Mouse (Mus musculus) mesoderm, embryonic 11.5 days (tissue): ENCODE measurements around the gene Maml3.

Source experiments
- DNase-seq: peaks from one replicate; pipeline ENCODE4 v3.0.0-alpha.2; 2012; ENCODE audit warnings: low read depth, low spot score

The Maml3 gene

GRCm38 (mm10) chr3:51712382-51712781 is 392.5 kb downstream of the Maml3 start:
- no peak for DNase-seq

GRCm38 (mm10) chr3:51708746-51709411 is 396.0 kb downstream of the Maml3 start:
- no peak for DNase-seq

GRCm38 (mm10) chr3:51708375-51708745 is 396.5 kb downstream of the Maml3 start:
- no peak for DNase-seq

- no peak for DNase-seq
These were observed 399.7 kb downstream of the Maml3 start for GRCm38 (mm10) chr3:51705220-51705619.

GRCm38 (mm10) chr3:51703478-51703877 is 401.4 kb downstream of the Maml3 start:
- DNase-seq, result peak; percentile 41

- no peak for DNase-seq
These were observed 402.1 kb downstream of the Maml3 start for GRCm38 (mm10) chr3:51702701-51703286.

- peak; percentile 62 for DNase-seq
These were observed 402.9 kb downstream of the Maml3 start for GRCm38 (mm10) chr3:51701950-51702349.

- DNase-seq, result peak; percentile 96
These were observed 403.6 kb downstream of the Maml3 start for GRCm38 (mm10) chr3:51701281-51701751.

GRCm38 (mm10) chr3:51700731-51701280 is 404.1 kb downstream of the Maml3 start:
- DNase-seq, result no peak

GRCm38 (mm10) chr3:51700123-51700522 is 404.8 kb downstream of the Maml3 start:
- DNase-seq, result no peak

- no peak for DNase-seq
These were observed 406.9 kb downstream of the Maml3 start for GRCm38 (mm10) chr3:51697931-51698330.

GRCm38 (mm10) chr3:51695713-51696112 is 409.2 kb downstream of the Maml3 start:
- no peak for DNase-seq

GRCm38 (mm10) chr3:51694576-51694975 is 410.3 kb downstream of the Maml3 start:
- DNase-seq, result no peak

GRCm38 (mm10) chr3:51693196-51693595 is 411.7 kb downstream of the Maml3 start:
- DNase-seq, result no peak

GRCm38 (mm10) chr3:51688725-51689124 is 416.2 kb downstream of the Maml3 start:
- DNase-seq, result no peak

GRCm38 (mm10) chr3:51686791-51687190 is 418.1 kb downstream of the Maml3 start:
- DNase-seq, result no peak

GRCm38 (mm10) chr3:51686316-51686715 is 418.6 kb downstream of the Maml3 start:
- DNase-seq, result no peak

- DNase-seq, result no peak
These were observed 419.3 kb downstream of the Maml3 start for GRCm38 (mm10) chr3:51685539-51685938.

GRCm38 (mm10) chr3:51674963-51675362 is 429.9 kb downstream of the Maml3 start:
- DNase-seq, result no peak

- DNase-seq, result peak; percentile 66
These were observed 431.3 kb downstream of the Maml3 start for GRCm38 (mm10) chr3:51673408-51674086.

GRCm38 (mm10) chr3:51672631-51673030 is 432.2 kb downstream of the Maml3 start:
- no peak for DNase-seq

- no peak for DNase-seq
These were observed 433.8 kb downstream of the Maml3 start for GRCm38 (mm10) chr3:51671071-51671469.
